Mouse (Mus musculus): Measurements from ENCODE around the gene Cnot9. TPM values are rescaled to one million over a fixed set of nuclear protein-coding genes. Genes with fewer than 3 reads are reported as not detected.
"Not testable (repeated sequence)": the region's sequence is repeated elsewhere in the genome, so short reads cannot be mapped to it uniquely, and the experiment has no call there.

Cnot9 gene
- polyA plus RNA-seq, 1 experiment: 26.6 TPM

- Histone ChIP-seq H3K27ac (ENCODE audit: control insufficient read depth, insufficient read depth, low read depth, low read length) (no peak overlapping the region), H3K4me3 (ENCODE audit: control insufficient read depth, low read depth, low read length) (no peak overlapping the region), H3K4me1 (ENCODE audit: control insufficient read depth, insufficient read depth, low read length) (no peaks in the 10 kb centered on the region; the same call in 1 of the 2 replicates), H3K27me3 (ENCODE audit: control insufficient read depth, insufficient read depth, low read length) (no peaks in the 10 kb centered on the region), H3K36me3 (ENCODE audit: control insufficient read depth, insufficient read depth, low read length) (no peaks in the 10 kb centered on the region)
- TF ChIP-seq CTCF (IDR thresholded peaks at IDR 0.05; ENCODE audit: control insufficient read depth, insufficient read depth, insufficient replicate concordance, low read depth, low read length): no peak
- no peak for TF ChIP-seq POLR2A (IDR thresholded peaks at IDR 0.05; ENCODE audit: control insufficient read depth, low read depth, low read length)
Observed at GRCm38 (mm10) chr1:74511306-74511705, 5.4 kb downstream of the Cnot9 start.

- H3K27ac ChIP-seq (ENCODE audit: control insufficient read depth, insufficient read depth, low read depth, low read length); H3K4me1 ChIP-seq (ENCODE audit: control insufficient read depth, insufficient read depth, low read length); H3K36me3 ChIP-seq (ENCODE audit: control insufficient read depth, insufficient read depth, low read length); H3K4me3 ChIP-seq (ENCODE audit: control insufficient read depth, low read depth, low read length); H3K27me3 ChIP-seq (ENCODE audit: control insufficient read depth, insufficient read depth, low read length): not testable (repeated sequence)
Observed at GRCm38 (mm10) chr1:74512999-74513398, 7.1 kb downstream of the Cnot9 start.

DNA sequence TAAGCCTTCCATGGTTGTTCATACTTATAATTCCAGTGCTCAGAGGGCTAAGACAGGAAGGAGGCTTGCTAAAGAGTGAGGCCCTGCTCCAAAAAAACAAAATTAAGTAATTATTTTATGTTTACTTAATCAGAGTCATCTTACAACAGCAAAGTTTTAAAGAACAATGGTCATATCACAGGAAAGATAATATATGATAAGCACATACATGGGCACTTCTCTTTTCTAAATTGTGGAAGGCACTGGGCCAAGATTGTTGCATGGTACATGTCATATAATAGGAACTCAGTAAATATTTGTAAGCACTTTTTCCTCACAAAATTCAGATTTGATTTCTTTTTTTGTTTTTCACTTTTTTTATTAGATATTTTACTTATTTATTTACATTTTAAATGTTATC lies 14.0 kb downstream of the Cnot9 start:
- H3K36me3 ChIP-seq (ENCODE audit: control insufficient read depth, insufficient read depth, low read length): peaks cover 1% of the 10 kb centered on the region

DNA sequence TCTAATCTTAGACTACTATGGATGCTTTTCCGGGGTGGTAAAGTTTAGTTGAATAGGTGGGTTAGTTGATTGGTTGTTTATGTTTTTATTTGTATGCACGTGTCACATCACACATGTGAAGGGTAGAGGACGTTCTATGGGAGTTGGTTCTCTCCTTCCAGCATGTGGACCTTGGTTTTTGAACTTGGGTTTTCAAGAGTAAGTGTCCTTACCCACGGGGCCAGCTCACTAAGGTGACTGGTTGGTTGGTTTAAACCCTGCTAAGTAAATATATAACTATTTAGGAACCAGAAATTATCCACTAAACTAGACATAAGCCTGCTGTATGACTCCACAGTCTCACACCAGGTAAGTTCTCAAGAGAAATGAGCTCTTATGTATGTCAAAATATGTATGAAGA lies 18.9 kb downstream of the Cnot9 start:
- Histone ChIP-seq H3K27me3 (ENCODE audit: control insufficient read depth, insufficient read depth, low read length) (no peaks in the 10 kb centered on the region), H3K36me3 (ENCODE audit: control insufficient read depth, insufficient read depth, low read length) (no peaks in the 10 kb centered on the region; the same call in 1 of the 2 replicates), H3K4me1 (ENCODE audit: control insufficient read depth, insufficient read depth, low read length) (no peaks in the 10 kb centered on the region), H3K27ac (ENCODE audit: control insufficient read depth, insufficient read depth, low read depth, low read length) (no peak overlapping the region), H3K4me3 (ENCODE audit: control insufficient read depth, low read depth, low read length) (no peak overlapping the region)
- TF ChIP-seq CTCF (IDR thresholded peaks at IDR 0.05; ENCODE audit: control insufficient read depth, insufficient read depth, insufficient replicate concordance, low read depth, low read length) (no peak), POLR2A (IDR thresholded peaks at IDR 0.05; ENCODE audit: control insufficient read depth, low read depth, low read length) (no peak)

More for the DNA sequence above, 14.0 kb downstream of the Cnot9 start:
- TF ChIP-seq POLR2A (IDR thresholded peaks at IDR 0.05; ENCODE audit: control insufficient read depth, low read depth, low read length) (no peak), CTCF (IDR thresholded peaks at IDR 0.05; ENCODE audit: control insufficient read depth, insufficient read depth, insufficient replicate concordance, low read depth, low read length) (no peak)
- no peak overlapping the region for H3K27ac ChIP-seq (ENCODE audit: control insufficient read depth, insufficient read depth, low read depth, low read length)
- H3K4me3 ChIP-seq (ENCODE audit: control insufficient read depth, low read depth, low read length): no peak overlapping the region
- H3K4me1 ChIP-seq (ENCODE audit: control insufficient read depth, insufficient read depth, low read length): no peaks in the 10 kb centered on the region
- no peaks in the 10 kb centered on the region for H3K27me3 ChIP-seq (ENCODE audit: control insufficient read depth, insufficient read depth, low read length)

- TF ChIP-seq POLR2A (IDR thresholded peaks at IDR 0.05; ENCODE audit: control insufficient read depth, low read depth, low read length): no peak
- Histone ChIP-seq H3K27me3 (ENCODE audit: control insufficient read depth, insufficient read depth, low read length) (no peaks in the 10 kb centered on the region), H3K27ac (ENCODE audit: control insufficient read depth, insufficient read depth, low read depth, low read length) (no peak overlapping the region), H3K4me3 (ENCODE audit: control insufficient read depth, low read depth, low read length) (no peak overlapping the region), H3K4me1 (ENCODE audit: control insufficient read depth, insufficient read depth, low read length) (no peaks in the 10 kb centered on the region), H3K36me3 (ENCODE audit: control insufficient read depth, insufficient read depth, low read length) (no peaks in the 10 kb centered on the region)
Observed at GRCm38 (mm10) chr1:74528589-74528988, 22.7 kb downstream of the Cnot9 start.

DNA sequence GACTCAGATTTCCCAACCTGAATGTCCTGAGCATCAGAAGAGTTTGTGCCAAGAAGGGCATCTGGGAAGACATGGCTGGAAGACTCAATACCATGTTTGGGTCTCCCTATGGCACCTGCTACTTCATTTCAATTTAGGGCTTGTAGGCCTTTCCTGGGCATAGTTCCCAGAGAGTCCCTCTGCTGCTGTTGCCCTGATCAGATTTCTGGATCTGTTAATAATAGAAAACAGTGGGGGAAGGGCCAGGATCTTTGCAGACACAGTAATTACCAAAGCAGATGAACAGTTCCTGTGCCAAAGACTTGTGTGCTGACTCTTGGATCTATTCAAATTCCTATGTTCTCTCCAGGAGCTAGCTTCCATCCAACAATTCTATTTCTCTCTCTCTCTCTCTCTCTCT lies 32.8 kb downstream of the Cnot9 start:
- no peak overlapping the region for H3K27ac ChIP-seq (ENCODE audit: control insufficient read depth, insufficient read depth, low read depth, low read length)
- no peak overlapping the region for H3K4me3 ChIP-seq (ENCODE audit: control insufficient read depth, low read depth, low read length)
- no peak for TF ChIP-seq POLR2A (IDR thresholded peaks at IDR 0.05; ENCODE audit: control insufficient read depth, low read depth, low read length)
- TF ChIP-seq CTCF (IDR thresholded peaks at IDR 0.05; ENCODE audit: control insufficient read depth, insufficient read depth, insufficient replicate concordance, low read depth, low read length): no peak
- no peaks in the 10 kb centered on the region for H3K27me3 ChIP-seq (ENCODE audit: control insufficient read depth, insufficient read depth, low read length)
- H3K36me3 ChIP-seq (ENCODE audit: control insufficient read depth, insufficient read depth, low read length): no peaks in the 10 kb centered on the region; the same call in 1 of the 2 replicates
- peaks cover 4% of the 10 kb centered on the region for H3K4me1 ChIP-seq (ENCODE audit: control insufficient read depth, insufficient read depth, low read length)

GRCm38 (mm10) chr1:74542451-74542961 lies 36.6 kb downstream of the Cnot9 start, which contains the start of gene Plcd4:
Gene Plcd4, plus strand, starts transcription at chr1:74542888.
- no peaks in the 10 kb centered on the region; the same call in 1 of the 2 replicates for H3K36me3 ChIP-seq (ENCODE audit: control insufficient read depth, insufficient read depth, low read length)
- peaks cover 4% of the 10 kb centered on the region for H3K4me1 ChIP-seq (ENCODE audit: control insufficient read depth, insufficient read depth, low read length)
- peak within 1 kb of the TSS; percentile 89 for H3K4me3 ChIP-seq (ENCODE audit: control insufficient read depth, low read depth, low read length)
- H3K27me3 ChIP-seq (ENCODE audit: control insufficient read depth, insufficient read depth, low read length): no peaks in the 10 kb centered on the region
- H3K27ac ChIP-seq (ENCODE audit: control insufficient read depth, insufficient read depth, low read depth, low read length): peak within 1 kb of the TSS; percentile 47
- no peak for TF ChIP-seq CTCF (IDR thresholded peaks at IDR 0.05; ENCODE audit: control insufficient read depth, insufficient read depth, insufficient replicate concordance, low read depth, low read length)
- no peak for TF ChIP-seq POLR2A (IDR thresholded peaks at IDR 0.05; ENCODE audit: control insufficient read depth, low read depth, low read length)

DNA sequence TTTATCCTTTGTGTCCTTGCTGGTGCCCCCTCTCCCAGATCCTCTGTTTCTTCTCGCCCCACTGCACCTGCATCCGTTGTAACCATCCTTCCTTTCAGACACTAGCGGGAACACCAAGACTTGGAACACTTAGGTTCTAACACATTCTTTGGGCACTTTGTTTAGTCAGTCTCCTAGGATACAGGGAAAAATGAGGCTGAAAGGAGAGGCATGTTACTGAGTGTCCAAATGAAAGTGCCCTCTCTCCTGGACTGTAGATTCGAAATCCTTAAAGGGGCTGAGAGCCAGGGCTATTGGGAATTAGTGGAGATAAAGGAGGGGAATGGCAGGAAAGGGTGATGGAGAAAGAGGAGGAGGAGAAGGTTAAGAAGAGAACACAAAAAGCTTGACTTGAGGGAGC lies 38.3 kb downstream of the Cnot9 start, which contains the start of gene Usp37:
Usp37 (minus strand) TSS at position 101 of the 400 bp plus-strand sequence.
- Histone ChIP-seq H3K27me3 (ENCODE audit: control insufficient read depth, insufficient read depth, low read length) (no peaks in the 10 kb centered on the region), H3K4me3 (ENCODE audit: control insufficient read depth, low read depth, low read length) (peak within 1 kb of the TSS; percentile 89), H3K36me3 (ENCODE audit: control insufficient read depth, insufficient read depth, low read length) (no peaks in the 10 kb centered on the region; the same call in 1 of the 2 replicates), H3K4me1 (ENCODE audit: control insufficient read depth, insufficient read depth, low read length) (peaks cover 4% of the 10 kb centered on the region), H3K27ac (ENCODE audit: control insufficient read depth, insufficient read depth, low read depth, low read length) (peak within 1 kb of the TSS; percentile 65)
- no peak for TF ChIP-seq POLR2A (IDR thresholded peaks at IDR 0.05; ENCODE audit: control insufficient read depth, low read depth, low read length)
- TF ChIP-seq CTCF (IDR thresholded peaks at IDR 0.05; ENCODE audit: control insufficient read depth, insufficient read depth, insufficient replicate concordance, low read depth, low read length): no peak
